Mouse (Mus musculus): ENCODE measurements at regions not wholly inside any gene's neighbourhood (a gene's known extent, or its start where the extent isn't known, plus 50 kb on each side); places are given as distances from the start of the nearest gene placed in this dataset.

DNA sequence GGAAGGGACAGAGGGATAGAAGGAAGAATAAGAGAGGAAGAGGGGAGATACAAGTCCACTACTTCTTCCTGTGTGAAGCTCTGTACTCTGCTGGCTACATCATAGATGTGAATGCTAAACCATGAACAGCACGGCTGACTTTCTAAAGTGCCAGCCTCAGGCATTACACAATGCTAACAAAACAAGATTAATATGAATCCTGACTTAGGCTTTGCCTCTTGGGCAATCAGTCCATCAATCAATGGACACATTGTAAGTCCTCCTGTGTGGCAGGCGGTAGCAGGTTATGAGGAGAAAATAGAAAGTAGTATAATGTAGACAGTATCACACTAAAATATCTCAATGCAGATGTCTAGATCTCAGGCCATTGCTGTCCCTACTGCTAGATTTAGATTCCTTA lies 203.6 kb upstream of the Nrip1 start:
- no peak for DNase-seq

DNA sequence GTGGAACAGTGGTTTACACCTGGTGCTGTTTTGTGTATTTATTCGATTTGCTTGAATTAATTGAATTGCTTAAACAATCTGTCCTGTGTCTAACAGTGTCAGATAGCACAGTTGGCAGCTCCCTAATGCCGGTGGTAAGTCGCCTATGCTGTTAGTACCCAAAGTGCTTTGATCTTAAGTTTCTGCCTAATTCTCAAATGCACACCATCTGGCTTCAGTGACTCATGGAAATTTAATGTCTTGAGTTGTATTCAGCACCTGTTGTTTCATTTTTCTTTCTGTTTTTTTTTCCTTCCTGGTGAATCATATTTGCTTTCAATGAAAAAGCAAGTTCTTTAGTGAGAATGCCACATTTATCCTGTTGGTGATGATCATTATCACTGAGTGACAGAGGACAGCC lies 201.7 kb upstream of the Nrip1 start:
- DNase-seq: peak in 1 of 2 experiments; percentile 9

DNA sequence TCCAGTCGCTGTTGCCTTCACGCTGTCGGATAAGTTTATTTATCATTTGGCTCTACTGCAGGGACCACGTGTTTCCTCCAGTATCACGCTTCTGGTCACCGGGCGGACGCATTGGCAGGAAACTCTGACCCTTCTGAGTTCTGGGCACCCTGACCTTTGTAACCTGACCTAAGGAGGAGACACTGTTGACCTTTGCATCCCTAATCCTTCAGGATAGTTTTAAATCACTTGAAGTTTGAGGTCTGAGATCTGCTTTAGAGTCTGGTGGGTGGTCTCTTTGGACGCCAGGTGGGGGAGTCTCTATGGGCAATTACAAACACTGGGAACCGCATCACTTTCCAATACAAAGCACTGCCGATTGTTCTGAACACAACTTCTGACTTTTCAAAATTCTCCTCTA lies 192.6 kb upstream of the Nrip1 start:
- no peak for DNase-seq

GRCm38 (mm10) chr16:76554846-76555245 lies 181.2 kb upstream of the Nrip1 start:
- no peak for DNase-seq

DNA sequence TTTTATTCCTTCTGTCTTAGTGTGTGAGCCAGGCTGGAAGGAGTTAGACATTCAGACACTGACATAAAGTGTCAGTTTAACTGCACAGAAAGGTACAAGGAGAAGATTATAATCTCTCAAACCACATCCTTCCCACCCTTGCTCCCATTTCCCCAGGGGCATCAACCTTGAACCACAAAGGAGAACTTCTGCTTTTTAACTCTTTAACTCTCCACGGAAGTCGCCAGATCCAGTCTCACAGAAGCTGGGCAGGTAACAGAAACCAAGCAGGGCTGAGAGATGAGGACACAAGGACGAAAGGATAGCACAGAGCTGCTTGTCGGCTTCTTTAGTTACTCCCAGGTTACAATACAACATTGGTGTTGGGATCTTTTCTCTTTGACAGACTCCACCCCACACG lies 176.0 kb upstream of the Nrip1 start:
- no peak for DNase-seq

DNA sequence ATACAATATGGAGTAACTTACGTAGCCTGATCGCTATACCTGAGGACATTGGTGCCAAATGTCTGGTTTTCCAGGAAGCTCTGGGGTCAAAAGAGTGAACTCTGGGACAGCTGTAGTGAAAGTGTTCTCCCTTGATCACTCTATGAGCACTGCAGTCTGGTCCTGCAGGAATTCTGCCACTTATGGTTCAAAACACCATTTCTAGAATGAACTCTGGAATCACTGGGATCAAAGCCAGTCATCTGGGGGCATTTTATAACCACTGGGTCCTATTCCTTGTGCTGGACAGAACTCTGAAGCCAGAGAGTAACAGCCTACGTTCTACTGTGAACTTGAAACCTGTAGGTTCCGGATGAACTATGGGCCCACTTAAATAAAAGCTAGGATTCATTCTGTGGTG lies 173.5 kb upstream of the Nrip1 start:
- no peak for DNase-seq

- DNase-seq: no peak
Observed at GRCm38 (mm10) chr16:76546632-76547031, 173.0 kb upstream of the Nrip1 start.

- DNase-seq: no peak
Observed at GRCm38 (mm10) chr16:76545942-76546341, 172.3 kb upstream of the Nrip1 start.

- DNase-seq: no peak
Observed at GRCm38 (mm10) chr16:76544972-76545371, 171.3 kb upstream of the Nrip1 start.

DNA sequence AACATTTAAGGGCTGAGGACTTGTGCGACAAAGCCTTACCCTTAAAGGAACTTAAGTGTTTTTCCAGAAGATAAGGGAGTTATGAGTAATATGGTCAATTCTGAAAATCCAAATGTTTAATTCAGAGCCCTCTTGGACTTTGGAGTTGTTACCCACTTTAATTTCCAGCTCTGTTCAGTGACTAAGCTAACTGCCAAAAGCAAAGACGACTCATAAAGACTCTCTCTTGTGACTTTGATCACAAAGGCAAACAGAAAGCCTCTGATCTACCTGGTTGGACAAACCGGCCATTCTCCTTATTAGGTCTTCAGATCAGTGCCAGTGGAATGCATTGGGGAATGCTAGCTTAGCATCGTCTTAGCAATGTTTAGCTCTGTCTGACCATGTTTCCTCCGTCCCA lies 167.3 kb upstream of the Nrip1 start:
- DNase-seq: no peak

DNA sequence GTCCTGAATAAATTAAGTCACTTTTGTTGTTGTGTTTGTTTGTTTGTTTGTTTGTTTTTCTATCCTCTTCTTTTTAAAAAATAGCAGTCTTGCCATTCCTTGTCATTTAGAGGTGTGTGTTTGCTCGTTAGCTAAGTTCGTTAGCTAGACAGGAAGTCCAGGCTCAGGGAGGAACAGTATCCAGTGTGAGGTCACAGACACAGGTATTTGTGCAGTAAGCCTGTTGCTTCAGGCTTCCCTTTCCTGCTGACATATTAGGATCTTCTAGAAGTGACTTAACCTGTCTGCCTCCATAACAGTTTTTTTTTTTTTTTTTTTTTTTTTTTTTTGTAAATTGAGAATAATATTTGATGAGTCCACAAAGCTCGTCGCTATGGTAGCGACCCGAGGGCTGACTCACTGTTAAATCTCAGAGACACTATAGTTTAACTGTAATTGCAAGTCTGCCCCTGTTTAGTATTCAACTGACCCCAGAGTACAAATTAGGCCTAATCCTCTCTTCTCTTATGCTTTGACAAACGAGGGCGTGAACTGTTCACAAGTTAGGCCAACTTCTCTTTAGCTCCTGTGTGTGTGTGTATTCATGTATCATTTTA lies 166.8 kb upstream of the Nrip1 start:
- DNase-seq: no peak

DNA sequence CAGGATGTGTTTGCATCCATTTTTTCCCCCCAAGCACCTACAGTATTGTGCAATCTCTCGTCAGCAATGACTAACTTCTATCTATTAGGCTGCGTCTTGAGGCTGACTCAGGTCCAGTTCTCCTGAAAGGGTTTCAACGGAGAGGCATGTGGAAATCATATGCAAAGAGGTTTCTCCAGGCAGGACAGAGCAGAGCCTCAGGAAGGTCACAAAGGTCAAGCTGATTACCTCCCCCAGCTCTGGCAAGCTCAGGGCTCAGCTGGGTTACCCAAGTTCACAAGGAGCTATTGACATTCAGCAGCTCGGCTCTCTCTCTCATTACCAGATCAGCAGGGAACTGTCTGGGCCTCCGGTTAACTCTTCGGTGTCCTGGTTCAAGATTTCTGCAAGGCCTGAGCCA lies 166.0 kb upstream of the Nrip1 start:
- no peak for DNase-seq

DNA sequence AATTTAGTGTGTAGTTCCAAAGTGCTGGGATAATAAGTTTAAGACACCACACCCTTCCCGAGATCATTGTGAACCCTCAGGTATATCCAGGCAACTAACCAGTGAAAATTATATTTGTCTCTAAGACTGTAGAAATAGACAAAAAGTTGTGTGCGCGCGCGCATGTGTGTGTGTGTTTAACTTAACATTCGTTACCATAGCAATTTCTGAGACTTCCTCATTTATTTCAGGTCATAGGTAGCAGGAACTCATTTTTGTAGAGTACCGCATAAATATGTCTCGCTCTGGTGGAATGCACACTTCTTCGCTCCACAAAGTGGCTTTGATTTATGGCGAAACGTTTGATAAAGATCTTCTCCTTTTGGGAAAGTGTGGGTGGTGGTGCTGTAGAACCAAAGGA lies 164.2 kb upstream of the Nrip1 start:
- DNase-seq: no peak

- DNase-seq: no peak
Observed at GRCm38 (mm10) chr16:76532928-76533217, 159.2 kb upstream of the Nrip1 start.

- no peak for DNase-seq
Observed at GRCm38 (mm10) chr16:76532142-76532927, 158.7 kb upstream of the Nrip1 start.

DNA sequence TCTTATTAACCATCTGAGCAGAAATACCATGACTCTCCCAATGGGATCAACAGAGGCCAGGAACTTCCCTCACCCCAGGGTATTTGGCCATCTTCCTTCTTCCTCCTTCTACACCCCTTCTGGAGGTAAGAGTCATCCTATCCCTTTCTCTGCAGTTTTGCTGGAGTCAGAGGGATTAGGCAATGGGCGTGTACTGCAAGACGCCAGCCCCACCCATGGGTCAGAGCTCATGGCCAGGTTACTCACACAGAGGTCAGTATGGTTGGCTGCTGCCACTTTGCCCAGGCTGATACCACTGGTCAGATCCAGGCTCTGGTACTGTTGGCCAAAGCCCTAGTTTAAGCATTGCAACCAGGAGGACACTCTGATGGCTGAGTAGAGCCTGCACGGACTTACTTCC lies 157.3 kb upstream of the Nrip1 start:
- DNase-seq: no peak

DNA sequence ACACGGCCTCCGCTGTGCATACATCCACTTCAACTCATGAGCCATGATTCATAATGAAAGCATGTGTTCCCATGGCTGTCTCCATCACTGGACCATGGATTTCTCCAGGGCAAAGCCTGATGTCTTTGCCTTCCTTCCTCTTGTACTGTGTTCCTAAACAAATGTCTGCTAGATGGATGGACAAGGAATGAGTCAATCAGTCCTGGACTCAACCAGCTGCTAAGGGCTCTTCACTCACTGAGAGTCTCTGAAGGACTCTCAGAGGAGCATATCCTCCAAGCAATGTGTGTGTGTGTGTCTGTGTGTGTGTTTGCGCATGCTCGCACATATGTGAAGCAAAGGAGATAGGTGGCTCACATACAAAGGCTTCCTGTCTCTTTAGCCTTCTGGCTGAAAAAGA lies 156.0 kb upstream of the Nrip1 start:
- DNase-seq: no peak

GRCm38 (mm10) chr16:76527106-76527949 lies 153.7 kb upstream of the Nrip1 start:
- DNase-seq: no peak

GRCm38 (mm10) chr16:76525563-76525962 lies 151.9 kb upstream of the Nrip1 start:
- DNase-seq: no peak

DNA sequence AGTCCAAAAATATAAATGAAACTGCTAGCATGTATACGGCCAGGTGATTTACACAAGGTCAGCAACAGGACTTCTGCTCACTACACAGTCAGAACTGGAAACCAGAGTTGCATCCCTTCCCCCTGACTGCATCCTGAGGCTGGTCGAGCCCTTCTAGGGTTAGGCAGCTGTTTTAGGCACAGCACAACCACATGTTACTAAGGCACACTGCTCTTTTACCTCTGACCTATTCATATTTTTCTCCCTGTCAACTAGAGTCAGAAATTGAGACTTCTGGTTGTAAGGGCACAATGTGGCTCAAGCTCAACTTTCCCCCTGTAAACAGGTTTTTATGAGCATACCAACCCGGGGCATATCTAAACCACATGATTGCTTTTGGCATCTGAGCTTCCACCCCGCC lies 151.3 kb upstream of the Nrip1 start:
- no peak for DNase-seq

- no peak for DNase-seq
Observed at GRCm38 (mm10) chr16:76521142-76521541, 147.5 kb upstream of the Nrip1 start.

GRCm38 (mm10) chr16:76520643-76520993 lies 147.0 kb upstream of the Nrip1 start:
- no peak for DNase-seq

DNA sequence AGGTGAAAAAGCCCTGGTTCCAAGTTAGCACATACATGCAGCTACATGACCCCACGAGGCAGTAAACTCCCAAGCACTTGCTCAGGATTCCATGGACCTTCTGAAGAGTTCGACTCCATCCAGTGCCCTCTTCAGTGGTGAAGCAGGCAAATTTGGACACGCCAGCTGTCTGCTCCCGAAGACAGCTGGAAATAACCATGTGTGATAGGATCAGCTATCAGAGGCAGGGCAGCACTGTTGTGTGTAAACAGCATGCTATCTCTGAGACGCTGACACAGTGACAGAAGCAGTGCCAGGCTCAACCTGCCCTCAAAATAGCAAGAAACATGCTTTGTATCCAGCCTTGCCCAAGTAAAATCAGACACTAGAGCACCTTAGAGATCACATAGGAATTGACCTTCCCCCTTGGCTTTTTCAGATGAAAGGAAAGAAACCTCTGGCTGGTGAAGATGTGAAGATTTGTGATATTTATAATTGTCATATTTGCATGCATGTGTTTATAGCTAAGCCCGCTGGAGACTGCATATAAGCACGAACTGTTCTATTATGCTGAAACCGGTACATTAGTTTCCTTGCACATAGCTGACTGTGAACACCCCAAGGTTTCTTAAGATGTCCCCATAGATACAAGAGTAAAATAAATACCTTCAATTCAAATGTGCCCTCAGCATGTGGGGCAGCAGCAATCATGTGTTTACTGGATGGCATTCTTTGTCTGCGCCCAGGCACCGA lies 146.4 kb upstream of the Nrip1 start:
- no peak for DNase-seq
